Mouse (Mus musculus) CH12F3 (cell line): ENCODE measurements around the gene Jmy.

Source experiments
- in situ Hi-C: fragments of 300-500 bp; cut with MboI; formaldehyde crosslinking; loops from 2 replicates; pipeline ENCODE4 v1.14.3; 2020; ENCODE audit warnings: low sequenced_read_pairs

Jmy gene

DNA sequence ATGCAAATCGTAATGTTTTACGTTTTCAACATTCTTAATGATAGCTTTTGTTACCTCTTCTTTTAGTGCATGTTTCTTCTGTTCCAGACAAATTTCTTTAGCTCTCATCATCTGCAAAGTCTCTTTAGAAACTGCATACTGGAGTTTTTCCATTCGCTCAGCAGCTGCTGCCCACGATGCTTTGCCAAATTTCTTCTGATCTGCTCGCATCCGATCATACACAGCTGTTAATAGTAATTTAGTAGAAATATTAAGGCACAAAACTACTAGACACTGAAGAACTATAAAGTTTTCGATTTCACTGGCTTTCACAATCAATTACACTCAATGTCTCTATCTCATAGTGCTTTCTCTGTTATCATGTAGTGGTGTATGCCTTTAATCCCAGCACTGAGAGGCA is 40.0 kb downstream of the Jmy start:
- in situ Hi-C loops, result no loop called here

DNA sequence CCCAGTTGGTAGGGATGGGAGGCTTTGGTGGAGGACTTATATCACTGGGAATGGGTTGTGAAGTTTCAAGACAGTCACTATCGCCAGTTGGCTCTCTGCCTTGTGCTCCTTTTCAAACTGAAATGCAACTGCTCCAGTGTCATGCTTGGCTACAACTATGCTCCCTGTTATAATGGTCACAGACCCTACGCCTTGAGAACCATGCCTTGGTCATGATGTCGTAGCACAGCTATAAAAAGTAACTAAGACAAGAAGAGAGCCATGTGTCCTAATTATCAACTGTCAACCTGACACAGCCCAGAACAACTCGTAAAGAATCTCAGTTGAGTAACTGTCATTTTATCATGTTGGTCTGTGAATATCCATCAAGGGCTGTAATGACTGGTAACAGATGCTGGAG is 41.0 kb downstream of the Jmy start:
- in situ Hi-C loops, result no loop called here

DNA sequence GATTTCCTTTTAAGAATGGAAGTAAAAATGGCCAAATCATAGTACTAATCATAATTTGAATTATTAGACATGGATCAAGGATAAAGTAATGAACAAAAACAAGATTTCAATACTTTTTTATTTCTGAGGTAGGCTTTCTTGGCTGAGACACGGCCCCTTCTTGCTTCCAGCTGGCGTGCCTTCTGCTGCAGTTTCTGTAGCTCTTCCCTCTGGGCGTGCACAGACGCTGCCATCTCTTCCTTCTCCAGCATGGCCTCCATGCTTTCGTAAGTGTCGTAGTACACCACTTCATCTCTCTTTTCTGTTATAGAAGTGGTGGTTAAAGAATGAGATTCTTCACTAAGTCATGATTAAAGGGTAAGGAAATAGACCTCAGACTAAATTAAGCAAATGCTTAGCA is 46.3 kb downstream of the Jmy start:
- in situ Hi-C loops, result no loop called here

DNA sequence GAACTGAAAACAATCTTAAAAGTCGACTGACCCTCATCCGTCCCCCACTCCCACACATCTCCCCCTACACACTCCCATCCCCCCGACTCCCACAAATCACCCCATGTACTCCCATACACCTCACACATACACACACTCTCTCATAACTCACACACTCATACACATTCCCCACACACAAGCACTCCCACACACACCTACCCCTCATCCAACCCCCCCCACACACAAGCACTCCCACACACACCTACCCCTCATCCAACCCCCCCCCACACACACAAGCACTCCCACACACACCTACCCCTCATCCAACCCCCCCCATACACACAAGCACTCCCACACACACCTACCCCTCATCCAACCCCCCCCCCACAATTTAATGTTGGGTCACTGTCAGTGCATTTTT is 59.4 kb downstream of the Jmy start:
- in situ Hi-C loops, result no loop called here

DNA sequence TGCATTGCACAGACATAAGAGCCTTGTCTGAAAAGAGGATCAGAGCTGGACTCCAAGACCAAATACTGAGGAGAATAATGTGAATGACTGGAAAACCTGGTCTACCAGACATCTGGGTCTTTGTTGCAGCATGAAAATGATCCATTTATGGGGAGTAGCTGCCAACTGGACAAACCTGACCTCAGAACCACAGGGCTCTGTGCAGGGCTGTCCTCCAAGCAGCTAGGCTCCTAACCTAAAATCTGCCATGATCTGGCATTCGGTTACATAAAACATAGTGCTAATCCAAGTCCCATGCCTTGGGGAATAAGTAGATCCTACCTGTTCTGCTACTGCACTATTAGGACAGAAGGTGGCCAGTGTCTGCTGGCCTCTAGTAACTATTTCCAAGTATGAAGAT is 70.4 kb downstream of the Jmy start:
- in situ Hi-C loops, result no loop called here

DNA sequence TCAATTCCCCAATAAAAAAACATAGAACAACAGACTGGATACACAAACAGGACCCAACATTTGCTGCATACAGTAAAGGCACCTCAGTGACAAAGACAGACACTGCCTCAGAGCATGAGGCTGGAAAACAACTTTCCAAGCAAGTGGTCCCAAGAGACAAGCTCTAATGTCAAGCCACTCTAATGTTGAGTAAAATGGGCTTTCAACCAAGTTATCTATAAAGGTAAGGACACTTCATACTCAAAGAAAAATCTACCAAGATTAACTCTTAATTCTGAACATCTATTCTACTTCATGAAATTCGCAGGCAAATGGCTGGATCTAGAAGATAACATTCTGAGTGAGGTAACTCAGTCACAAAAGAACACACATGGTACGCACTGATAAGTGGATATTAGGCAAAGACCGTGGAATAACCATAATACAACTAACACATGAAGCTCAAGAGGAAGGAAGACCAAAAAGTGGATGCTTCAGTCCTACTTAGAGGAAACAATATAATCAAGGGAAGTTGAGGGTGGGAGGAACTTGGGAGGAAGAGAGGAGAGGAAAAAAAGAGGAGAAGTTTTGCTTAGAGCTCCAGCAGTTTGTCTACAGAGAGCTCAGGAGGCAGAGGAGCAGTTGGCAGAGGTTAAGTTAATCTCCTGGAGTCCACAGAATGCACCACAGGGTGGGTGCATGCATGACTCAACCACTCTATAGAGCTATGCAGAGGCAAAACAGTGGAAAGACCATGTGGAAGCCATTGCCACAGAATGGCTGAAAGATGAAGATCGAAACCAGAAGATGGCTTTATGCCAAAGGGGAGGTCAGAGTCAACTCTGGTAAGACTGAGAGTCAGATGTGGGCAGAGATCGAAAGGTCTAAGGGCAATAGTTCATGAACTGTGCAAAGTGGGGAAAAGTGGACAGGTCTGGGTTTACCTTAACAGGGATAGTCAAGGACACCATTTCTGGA is 71.4 kb downstream of the Jmy start:
- in situ Hi-C loops, result no loop called here

DNA sequence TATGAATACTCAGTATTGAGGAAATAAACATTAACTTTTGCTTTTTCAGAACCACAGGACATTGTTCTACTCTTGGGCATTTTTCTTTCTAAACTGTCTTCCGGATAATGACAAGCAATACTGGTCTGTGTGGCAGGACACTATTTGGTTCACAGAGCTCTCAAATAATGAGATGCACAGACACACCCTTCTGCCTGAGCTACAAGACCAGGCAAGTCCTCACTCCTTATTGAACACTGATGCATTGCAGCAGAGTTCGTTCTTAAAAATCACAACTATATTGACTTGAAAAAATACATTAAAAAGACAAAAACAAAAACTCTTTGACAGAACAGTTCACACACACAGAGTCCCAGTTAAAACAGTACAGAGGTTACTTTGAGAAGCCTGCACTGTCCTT is 76.4 kb downstream of the Jmy start:
- in situ Hi-C loops, result no loop called here

DNA sequence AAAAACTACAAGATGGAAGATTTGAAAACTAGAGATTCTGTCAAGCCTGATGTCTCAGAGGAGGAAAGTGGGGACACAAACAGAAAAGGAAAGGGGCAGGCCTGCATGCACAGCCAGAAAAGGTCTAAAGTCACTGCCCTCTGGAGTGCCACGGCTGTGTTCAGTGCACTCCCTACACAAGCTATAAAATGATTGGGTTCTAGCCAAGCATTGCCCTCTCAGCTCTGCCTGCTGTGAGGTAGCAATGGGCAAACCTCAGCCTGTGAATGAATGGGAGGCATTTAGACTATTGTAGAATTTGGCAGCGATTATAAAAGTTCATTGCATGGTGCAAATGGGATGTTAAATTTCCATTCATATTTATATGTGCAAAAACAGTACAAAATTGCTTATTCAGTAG is 79.8 kb downstream of the Jmy start:
- in situ Hi-C loops, result no loop called here

DNA sequence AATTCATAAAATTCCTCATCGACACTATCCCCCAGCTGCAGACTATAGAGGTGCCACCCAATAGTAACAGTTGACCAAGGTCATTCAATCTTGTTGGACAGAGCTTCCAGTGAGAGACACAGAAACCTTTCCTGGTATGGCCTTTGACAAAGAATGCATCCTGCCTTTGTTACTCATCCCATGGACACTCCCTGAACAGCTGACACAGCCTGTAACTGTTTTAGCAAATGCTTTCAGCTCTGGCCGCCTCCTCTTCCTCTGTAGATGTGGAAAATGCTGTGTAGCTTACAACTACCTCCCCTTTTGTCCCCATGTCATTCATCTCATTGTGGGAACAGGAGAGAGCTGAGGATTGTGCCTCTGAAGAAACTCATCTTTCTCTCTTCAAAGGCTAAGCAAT is 81.3 kb downstream of the Jmy start:
- in situ Hi-C loops, result no loop called here

DNA sequence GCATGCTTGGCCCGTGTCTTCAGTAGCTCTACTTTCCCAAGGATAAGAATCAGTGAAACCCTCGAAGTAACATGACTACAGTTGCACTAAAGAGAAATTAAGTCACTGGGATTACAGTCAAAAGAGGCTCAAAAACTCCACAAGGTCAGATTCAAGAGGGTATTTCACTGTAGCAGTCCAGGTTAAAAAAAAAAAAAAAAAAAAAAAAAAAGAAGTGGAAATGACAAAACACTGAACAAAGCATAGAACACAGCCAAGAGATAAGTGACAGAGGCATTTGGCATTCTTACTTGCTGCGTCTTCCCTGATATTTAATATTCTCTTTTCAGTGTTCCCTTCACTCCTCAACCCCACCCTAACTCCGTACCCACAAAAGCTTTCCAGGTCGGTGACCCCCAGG is 84.6 kb downstream of the Jmy start:
- in situ Hi-C loops, result no loop called here

DNA sequence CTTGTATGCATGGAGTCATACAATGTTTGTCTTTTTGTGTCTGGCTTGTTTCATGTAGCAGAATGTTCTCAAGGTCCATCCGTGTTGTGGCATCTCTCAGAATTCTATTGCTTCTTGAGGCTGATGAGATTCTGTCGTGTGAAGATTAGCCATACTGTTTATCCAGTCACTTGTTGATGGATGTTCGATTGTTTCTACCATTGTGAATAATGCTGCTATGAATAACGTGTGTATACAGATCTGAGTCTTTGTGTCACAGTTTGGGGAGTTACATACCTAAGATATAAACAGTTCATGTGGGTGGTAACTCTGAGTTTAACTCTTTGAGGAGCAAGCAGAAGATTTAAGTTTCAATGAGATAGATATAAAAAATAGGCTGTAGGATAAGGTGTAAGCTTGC is 89.3 kb downstream of the Jmy start:
- in situ Hi-C loops, result no loop called here

DNA sequence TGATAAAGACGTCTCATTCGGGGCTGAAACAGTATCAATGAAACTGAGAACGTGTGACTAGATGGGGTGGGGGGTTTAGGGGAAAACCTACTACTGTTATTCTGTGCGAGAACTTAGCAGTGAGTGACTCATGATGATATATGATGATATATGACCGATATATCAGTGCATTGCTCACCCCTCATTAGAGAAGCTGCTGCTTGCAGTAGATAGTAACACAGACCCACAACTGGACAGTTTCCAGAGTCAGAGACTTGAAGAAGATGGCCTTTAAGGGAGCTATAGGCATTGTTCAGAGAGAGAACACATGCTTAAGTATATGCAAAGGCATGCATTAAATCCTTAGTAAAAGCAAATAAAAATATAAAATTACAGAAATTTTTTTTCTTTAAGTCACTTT is 92.8 kb downstream of the Jmy start:
- in situ Hi-C loops, result no loop called here

DNA sequence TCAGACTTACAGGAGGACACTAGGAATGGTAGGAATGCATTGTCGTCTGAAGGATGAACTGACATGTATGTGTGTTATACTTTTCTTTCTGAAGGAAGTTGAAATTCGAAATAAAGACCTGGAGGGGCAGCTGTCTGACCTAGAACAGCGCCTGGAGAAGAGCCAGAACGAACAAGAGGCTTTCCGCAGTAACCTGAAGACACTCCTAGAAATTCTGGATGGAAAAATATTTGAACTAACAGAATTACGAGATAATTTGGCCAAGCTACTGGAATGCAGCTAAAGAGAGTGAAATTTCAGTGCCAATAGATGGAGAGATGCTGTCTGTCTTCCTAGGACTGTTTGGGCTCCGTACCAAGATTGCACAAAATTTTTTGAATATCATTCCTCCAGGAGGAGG is 97.7 kb downstream of the Jmy start:
- in situ Hi-C loops, result no loop called here

DNA sequence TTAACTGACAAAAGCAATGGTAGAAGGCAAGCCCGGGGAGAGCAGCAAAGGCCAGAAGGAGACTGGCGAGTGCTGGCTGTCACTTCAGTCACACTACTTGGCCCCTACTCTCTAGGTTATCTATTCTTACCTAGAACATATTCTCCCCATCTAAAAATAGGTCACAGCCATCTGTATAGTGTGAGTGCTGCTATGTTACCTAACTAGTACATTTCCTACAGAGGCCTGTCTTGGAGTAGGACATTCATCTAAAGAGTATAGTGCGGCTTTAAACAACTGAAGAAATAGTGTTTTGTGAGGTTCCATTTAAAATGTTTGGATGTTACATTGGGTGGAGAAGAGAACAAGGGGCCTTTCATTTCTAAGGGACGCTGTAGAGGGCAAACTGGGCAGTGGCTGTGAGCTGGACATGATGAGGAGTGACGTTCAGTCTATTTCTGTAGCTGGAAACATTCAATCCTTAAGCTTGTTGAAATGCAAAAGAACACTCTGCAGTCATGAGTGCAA is 99.8 kb downstream of the Jmy start:
- in situ Hi-C loops, result no loop called here

DNA sequence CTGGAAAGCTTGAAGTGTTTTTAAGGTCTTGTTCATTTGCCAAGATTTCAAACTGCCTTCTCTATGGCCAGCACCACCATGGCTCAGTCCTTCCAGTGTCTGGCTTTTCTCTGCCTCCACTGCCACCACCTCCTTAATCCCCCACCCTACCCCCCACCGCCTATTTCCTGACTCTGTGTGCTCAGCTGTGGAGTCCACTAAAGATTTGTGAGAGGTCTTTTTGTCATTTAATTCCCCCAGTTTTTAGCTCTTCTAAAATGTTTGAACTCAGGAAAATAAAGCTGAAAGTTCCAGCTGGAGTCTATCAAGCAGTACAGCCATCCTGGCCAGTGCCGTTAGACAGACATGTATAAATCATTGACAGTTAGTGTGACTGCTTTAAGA is 110.4 kb downstream of the Jmy start:
- in situ Hi-C loops, result no loop called here

DNA sequence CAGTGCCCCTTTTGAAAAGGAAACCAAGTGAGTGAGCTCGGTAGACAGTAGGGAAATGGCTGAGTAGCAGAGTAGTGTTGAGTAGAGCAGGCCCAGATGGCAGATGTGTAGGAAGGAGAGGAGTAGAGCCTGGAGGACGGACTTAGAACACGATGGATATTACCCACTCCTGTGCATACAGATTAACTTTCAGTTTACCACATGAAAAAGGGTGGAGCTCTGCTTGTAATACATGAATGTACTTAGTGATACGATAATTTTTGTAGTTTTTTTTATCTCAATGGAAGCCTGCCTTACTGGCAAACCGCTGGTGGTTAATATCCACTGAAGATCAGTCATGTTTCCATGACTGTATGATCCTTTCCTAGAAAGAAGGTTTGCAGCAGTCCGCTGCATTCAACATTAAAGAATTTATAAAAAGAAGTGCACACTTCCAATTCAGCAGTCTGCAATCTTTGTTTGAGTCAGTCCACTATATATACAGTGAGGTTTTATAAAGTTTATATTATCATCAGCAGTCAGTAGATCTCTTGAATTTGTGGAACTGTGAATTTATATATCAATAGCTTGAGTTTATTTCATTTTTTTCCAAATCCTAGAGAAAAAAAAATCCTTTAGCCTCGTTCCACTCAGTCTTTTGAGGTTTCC is 110.9 kb downstream of the Jmy start:
- in situ Hi-C loops, result no loop called here

DNA sequence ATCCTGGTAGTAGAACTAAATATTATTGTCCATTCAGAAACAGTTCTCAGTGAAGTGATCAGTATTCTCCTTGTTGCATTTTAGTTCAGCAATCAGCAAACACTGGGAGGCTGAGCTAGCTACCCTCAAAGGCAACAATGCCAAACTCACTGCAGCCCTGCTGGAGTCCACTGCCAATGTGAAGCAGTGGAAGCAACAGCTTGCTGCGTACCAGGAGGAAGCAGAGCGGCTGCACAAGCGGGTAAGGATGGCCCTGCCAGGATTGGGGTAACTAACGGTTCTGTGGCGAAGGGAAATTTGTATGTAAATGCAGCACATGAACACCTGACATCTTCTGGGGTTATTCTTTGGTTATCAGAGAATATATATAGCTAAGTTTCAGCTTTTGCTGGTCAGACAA is 112.2 kb downstream of the Jmy start:
- in situ Hi-C loops, result no loop called here

DNA sequence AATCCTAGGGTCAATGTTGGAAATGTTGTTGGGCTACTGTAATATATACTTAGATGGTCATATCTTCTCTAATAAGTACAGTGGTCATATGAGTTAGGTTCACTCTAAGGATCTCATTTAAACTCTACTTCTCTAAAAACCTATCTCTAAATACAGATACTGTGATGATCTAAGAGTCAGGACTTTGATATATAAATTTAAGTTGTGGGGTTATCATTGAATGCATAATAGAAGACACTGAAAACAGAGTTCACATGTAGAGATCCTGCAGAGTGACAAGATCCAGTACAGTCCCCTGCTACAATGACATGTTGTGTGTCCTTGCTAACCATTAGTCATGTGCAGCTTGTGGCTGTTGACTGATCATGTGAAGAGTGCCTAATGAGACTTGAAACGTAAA is 114.5 kb downstream of the Jmy start:
- in situ Hi-C loops, result no loop called here

DNA sequence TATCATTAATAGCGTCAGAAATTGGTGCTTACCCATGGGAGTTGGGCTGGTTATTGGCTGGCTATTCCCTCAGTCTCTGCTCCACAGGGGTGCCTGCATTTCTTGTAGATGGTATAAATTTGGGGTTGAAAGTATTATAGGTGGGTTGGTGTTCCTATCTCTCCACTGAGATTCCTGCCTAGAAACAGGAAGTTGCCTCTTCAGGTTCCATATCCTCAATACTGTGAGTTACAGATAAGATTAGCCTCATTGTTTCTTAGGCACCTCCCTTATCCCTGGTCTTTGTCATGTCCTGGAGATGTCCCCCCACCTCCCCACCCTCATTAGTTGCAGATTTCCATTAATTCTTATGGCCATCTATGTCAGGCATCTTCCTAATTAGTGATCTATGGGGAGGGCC is 115.1 kb downstream of the Jmy start:
- in situ Hi-C loops, result no loop called here

DNA sequence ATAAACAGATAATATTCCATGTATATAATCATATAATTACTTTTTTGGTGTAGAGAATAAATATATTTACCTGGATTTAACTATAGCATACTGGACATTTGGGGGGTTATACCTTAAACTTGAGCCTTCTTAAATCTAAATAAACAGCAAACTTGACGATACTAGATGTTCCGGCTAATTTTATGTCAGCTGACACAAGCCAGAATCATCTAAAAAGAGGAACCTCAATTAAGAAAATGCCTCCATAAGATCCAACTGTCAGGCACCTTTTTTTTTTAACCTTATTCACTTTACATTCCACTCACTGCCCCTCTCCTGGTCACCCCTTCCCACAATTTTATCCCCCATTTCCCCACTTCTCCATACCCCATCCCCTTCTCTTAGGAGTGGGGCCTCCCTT is 116.0 kb downstream of the Jmy start:
- in situ Hi-C loops, result no loop called here

DNA sequence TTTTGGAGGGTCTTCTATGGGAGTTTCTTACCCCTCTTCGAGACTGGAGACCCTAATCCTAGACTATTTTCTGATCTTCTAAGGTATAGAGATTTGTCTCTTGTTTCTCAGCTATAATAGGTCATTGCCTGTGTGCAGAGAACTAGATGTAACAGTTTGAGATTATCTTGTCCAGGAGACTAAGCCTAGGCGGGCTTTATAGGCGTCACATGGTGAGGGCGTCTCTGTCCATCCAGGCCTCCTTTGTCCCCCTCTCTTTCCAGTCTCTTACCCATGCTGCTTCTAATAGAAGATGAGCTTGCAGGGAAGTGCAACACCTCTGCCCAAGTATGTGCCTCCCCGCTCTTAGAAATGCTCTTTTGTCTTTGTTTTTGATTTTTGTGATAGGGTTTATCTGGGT is 116.5 kb downstream of the Jmy start:
- in situ Hi-C loops, result no loop called here

DNA sequence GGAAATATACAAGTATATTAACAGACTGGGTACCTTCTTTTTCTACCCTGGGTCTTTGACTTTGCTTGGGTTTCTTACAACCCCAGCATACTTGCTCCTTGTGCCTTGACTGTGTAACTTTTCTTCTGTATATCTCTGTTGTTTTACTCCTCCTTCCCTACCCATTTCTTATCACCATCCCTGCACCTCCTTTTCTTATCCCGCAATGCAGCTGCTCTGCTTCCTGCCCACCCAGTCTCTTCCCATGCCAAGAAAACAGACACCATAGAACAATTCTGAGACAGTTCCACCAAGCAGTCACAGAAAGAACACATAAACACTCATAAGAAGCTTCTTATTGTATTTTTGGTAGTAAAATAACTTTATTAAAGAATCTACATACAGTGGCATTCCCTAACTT is 118.3 kb downstream of the Jmy start:
- in situ Hi-C loops, result no loop called here
